ENCODE assay signal across 23 mouse cellular contexts in genomic region chr17:15410861-15411260, GRCm38 (mm10).
"Had no signal": no experiment of that assay in that cellular context is flagged by ENCODE, and none has a peak within 500 bp of the region (broad histone marks: within the 10 kb centered on the region; RNA-seq: fewer than 3 reads in every experiment).

No protein-coding gene starts in this region.

- H3K4me1 ChIP-seq: heart, embryonic 13.5 days; heart, embryonic 15.5 days; hindbrain, embryonic 13.5 days; hindbrain, embryonic 15.5 days; limb, embryonic 13.5 days; limb, embryonic 15.5 days had no signal

- H3K9ac ChIP-seq: forebrain, postnatal 0 days; heart, embryonic 13.5 days; heart, embryonic 15.5 days; hindbrain, embryonic 13.5 days; hindbrain, embryonic 15.5 days; limb, embryonic 13.5 days; limb, embryonic 15.5 days had no signal

- ATAC-seq: forebrain, postnatal 0 days; hindbrain, postnatal 0 days; intestine, embryonic 16.5 days had no signal

- H3K27ac ChIP-seq: heart, embryonic 13.5 days; heart, embryonic 15.5 days; hindbrain, embryonic 13.5 days; hindbrain, embryonic 15.5 days; hindbrain, postnatal 0 days; limb, embryonic 13.5 days; limb, embryonic 15.5 days had no signal

- DNase-seq: forebrain, postnatal 0 days; gastrocnemius, postnatal 14 days; gastrocnemius, postnatal 36 days; heart, adult 18-20 months; heart, postnatal 14 days; heart, postnatal 36 days; kidney, adult 11 months; kidney, adult 2 months; kidney, adult 9 months; kidney, postnatal 14 days; kidney, postnatal 36 days; layer of hippocampus, adult 9-11 months; layer of hippocampus, postnatal 36 days; left cerebral cortex, postnatal 4 days had no signal

- H3K4me3 ChIP-seq: heart, embryonic 13.5 days; heart, embryonic 15.5 days; hindbrain, embryonic 13.5 days; hindbrain, embryonic 15.5 days; limb, embryonic 13.5 days; limb, embryonic 15.5 days had no signal

- H3K27me3 ChIP-seq: heart, embryonic 13.5 days; heart, embryonic 15.5 days; hindbrain, embryonic 13.5 days; hindbrain, embryonic 15.5 days; limb, embryonic 13.5 days; limb, embryonic 15.5 days had no signal

- H3K4me2 ChIP-seq: heart, embryonic 11.5 days; heart, embryonic 13.5 days; heart, embryonic 15.5 days; hindbrain, embryonic 13.5 days; hindbrain, embryonic 15.5 days; limb, embryonic 13.5 days; limb, embryonic 15.5 days had no signal

- H3K9me3 ChIP-seq: heart, embryonic 13.5 days; heart, embryonic 15.5 days; hindbrain, embryonic 13.5 days; hindbrain, embryonic 15.5 days; limb, embryonic 13.5 days; limb, embryonic 15.5 days had no signal
